Mouse (Mus musculus): ENCODE measurements around the gene A830005F24Rik. TPM values are rescaled to one million over a fixed set of nuclear protein-coding genes. Genes with fewer than 3 reads are reported as not detected.

The A830005F24Rik gene
- total and polyA plus RNA-seq, 3 experiments = 0.70 to 0.73 TPM; not detected in 1

DNA sequence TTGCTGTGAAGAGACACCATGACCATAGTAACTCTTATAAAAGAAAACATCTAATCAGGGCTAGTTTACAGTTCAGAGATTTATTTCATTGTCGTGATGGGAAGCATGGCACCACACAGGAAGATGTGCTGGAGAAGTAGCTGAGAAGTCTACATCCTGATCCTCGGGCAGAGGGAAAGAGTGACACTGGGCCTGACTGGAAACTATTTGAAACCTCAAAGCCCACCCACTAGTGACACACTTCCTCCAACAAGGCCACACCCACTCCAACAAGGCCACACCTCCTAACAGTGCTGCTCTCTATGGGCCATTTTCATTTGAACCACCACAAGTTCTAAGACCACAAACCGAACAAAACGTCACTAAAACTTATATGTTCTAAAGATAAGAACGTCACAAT lies 12.4 kb downstream of the A830005F24Rik start:
- Histone ChIP-seq H3K27ac (ENCODE audit: control insufficient read depth, low read depth, low read length) (no peak overlapping the region), H3K9me3 (replicated peaks; ENCODE audit: insufficient read depth, low read length) (no peaks in the 10 kb centered on the region), H3K4me3 (ENCODE audit: control insufficient read depth in 1 of 2, insufficient read depth in 1 of 2, low read depth in 2 of 2, low read length in 2 of 2) (no peak overlapping the region), H3K9ac (ENCODE audit: control insufficient read depth, low read depth, low read length, poor library complexity, severe bottlenecking) (no peak overlapping the region), H3K79me2 (ENCODE audit: control insufficient read depth, insufficient read depth, low read length, poor library complexity) (no peaks in the 10 kb centered on the region), H3K4me1 (ENCODE audit: control insufficient read depth in 1 of 2, insufficient read depth in 2 of 2, low read length in 2 of 2) (peaks cover 2 to 8% of the 10 kb centered on the region in 2 experiments; a peak in 3 of 4 replicates), H3K27me3 (ENCODE audit: control insufficient read depth in 1 of 2, insufficient read depth in 2 of 2, low read length in 2 of 2) (no peaks in the 10 kb centered on the region), H3K36me3 (ENCODE audit: control insufficient read depth in 1 of 2, insufficient read depth in 2 of 2, low read length in 2 of 2) (peaks cover 0 to 4% of the 10 kb centered on the region in 2 experiments; a peak in 1 of 4 replicates)
- TF ChIP-seq ZMIZ1 (IDR thresholded peaks at IDR 0.05; ENCODE audit: low read depth, low read length) (no peak), MAX (IDR thresholded peaks at IDR 0.05; ENCODE audit: low read length) (no peak), ZKSCAN1 (IDR thresholded peaks at IDR 0.05; ENCODE audit: low read depth, low read length) (no peak), ELF1 (IDR thresholded peaks at IDR 0.05; ENCODE audit: low read depth, low read length) (no peak), MXI1 (IDR thresholded peaks at IDR 0.05; ENCODE audit: low read depth, low read length) (no peak), GABPA (IDR thresholded peaks at IDR 0.05; ENCODE audit: low read depth, low read length) (no peak), JUND (IDR thresholded peaks at IDR 0.05; ENCODE audit: low read depth, low read length) (no peak), TAL1 (IDR thresholded peaks at IDR 0.05; ENCODE audit: low read length) (no peak), MAZ (IDR thresholded peaks at IDR 0.05; ENCODE audit: low read depth, low read length) (no peak), RCOR1 (IDR thresholded peaks at IDR 0.05; ENCODE audit: low read depth, low read length) (no peak), ZNF384 (IDR thresholded peaks at IDR 0.05; ENCODE audit: low read depth, low read length) (no peak), BHLHE40 (IDR thresholded peaks at IDR 0.05; ENCODE audit: borderline replicate concordance, low read depth, low read length) (no peak), TBP (IDR thresholded peaks at IDR 0.05; ENCODE audit: low read depth, low read length) (no peak), UBTF (IDR thresholded peaks at IDR 0.05; ENCODE audit: borderline replicate concordance, insufficient read depth, low read depth, low read length) (no peak), MEF2A (IDR thresholded peaks at IDR 0.05; ENCODE audit: extremely low read depth, insufficient replicate concordance, low read depth, low read length, poor library complexity, severe bottlenecking) (no peak), CHD1 (IDR thresholded peaks at IDR 0.05; ENCODE audit: low read depth, low read length) (no peak), CTCF (IDR thresholded peaks at IDR 0.05 in 2 of 3, conservative IDR thresholded peaks at IDR 0.05 in 1 of 3; ENCODE audit: control insufficient read depth in 1 of 3, insufficient read depth in 1 of 3, low read depth in 2 of 3, low read length in 3 of 3, poor library complexity in 1 of 3, severe bottlenecking in 1 of 3) (no peak), POLR2AphosphoS2 (IDR thresholded peaks at IDR 0.05; ENCODE audit: low read length) (no peak), EP300 (IDR thresholded peaks at IDR 0.05; ENCODE audit: low read depth in 1 of 2, low read length in 2 of 2) (no peak)
- no peak for DNase-seq (ENCODE audit: low read depth, low spot score)

DNA sequence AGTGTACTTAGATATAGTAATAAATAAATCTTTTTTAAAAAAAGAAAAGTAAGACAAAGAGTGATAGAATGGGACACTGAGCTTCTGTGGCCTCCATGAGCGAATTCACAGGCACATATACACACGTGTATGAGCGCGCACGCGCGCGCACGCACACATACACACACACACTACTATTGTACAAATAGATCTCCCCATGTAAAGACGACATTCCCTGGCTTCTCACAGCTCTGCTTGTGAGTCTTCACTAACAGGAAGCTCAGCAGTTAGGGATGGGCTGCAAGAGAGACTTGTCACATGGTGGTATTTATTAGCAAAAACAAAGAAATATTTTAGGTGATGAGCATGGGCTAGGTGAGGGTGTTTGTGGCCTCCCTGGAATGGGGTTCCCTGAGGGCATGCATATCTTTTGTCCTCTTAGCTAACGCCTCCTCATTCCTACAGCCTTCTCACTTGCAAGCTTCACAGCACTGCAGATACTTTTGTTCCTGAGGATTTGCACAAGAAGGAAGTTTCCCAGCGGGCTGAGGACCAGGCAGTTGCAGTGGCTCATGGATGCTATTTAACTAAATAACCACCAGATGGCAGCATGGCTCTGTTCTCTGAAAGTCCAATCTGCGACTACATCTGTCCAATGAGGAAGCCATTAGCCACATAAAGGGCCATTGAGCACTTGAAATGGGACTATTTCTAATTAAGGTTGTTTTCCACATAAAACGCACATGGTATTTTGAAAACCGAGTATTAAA lies 14.9 kb downstream of the A830005F24Rik start:
- H3K9me3 ChIP-seq (replicated peaks; ENCODE audit: insufficient read depth, low read length) = no peaks in the 10 kb centered on the region
- no peaks in the 10 kb centered on the region for H3K79me2 ChIP-seq (ENCODE audit: control insufficient read depth, insufficient read depth, low read length, poor library complexity)
- H3K27me3 ChIP-seq (ENCODE audit: control insufficient read depth in 1 of 2, insufficient read depth in 2 of 2, low read length in 2 of 2) = no peaks in the 10 kb centered on the region
- peaks cover 7 to 10% of the 10 kb centered on the region in 2 experiments for H3K4me1 ChIP-seq (ENCODE audit: control insufficient read depth in 1 of 2, insufficient read depth in 2 of 2, low read length in 2 of 2)
- DNase-seq (ENCODE audit: low read depth, low spot score) = peak; percentile 91
- H3K27ac ChIP-seq (ENCODE audit: control insufficient read depth, low read depth, low read length) = no peak overlapping the region
- no peak overlapping the region for H3K4me3 ChIP-seq (ENCODE audit: control insufficient read depth in 1 of 2, insufficient read depth in 1 of 2, low read depth in 2 of 2, low read length in 2 of 2)
- no peak overlapping the region for H3K9ac ChIP-seq (ENCODE audit: control insufficient read depth, low read depth, low read length, poor library complexity, severe bottlenecking)
- TF ChIP-seq ZC3H11A (IDR thresholded peaks at IDR 0.05; ENCODE audit: low read depth, low read length) = peak; percentile 99
- no peak for TF ChIP-seq POLR2A (IDR thresholded peaks at IDR 0.05; ENCODE audit: control insufficient read depth in 1 of 2, insufficient read depth in 1 of 2, low read depth in 1 of 2, low read length in 2 of 2, poor library complexity in 1 of 2)
- TF ChIP-seq MAX (IDR thresholded peaks at IDR 0.05; ENCODE audit: low read length) = peak; percentile 62
- no peak for TF ChIP-seq GABPA (IDR thresholded peaks at IDR 0.05; ENCODE audit: low read depth, low read length)
- TF ChIP-seq MYC (IDR thresholded peaks at IDR 0.05; ENCODE audit: low read depth, low read length) = peak; percentile 68; the same call in 1 of the 2 replicates
- peak in 2 of 3 experiments; percentile 71 to 85 for TF ChIP-seq CTCF (IDR thresholded peaks at IDR 0.05 in 2 of 3, conservative IDR thresholded peaks at IDR 0.05 in 1 of 3; ENCODE audit: control insufficient read depth in 1 of 3, insufficient read depth in 1 of 3, low read depth in 2 of 3, low read length in 3 of 3, poor library complexity in 1 of 3, severe bottlenecking in 1 of 3)
- TF ChIP-seq ZKSCAN1 (IDR thresholded peaks at IDR 0.05; ENCODE audit: low read depth, low read length) = no peak
- TF ChIP-seq ELF1 (IDR thresholded peaks at IDR 0.05; ENCODE audit: low read depth, low read length) = peak; percentile 41; the same call in 1 of the 2 replicates
- TF ChIP-seq SIN3A (IDR thresholded peaks at IDR 0.05; ENCODE audit: low read length) = peak; percentile 76
- peak; percentile 98 for TF ChIP-seq SMC3 (IDR thresholded peaks at IDR 0.05; ENCODE audit: low read depth, low read length)
- 0 out of 2 replicates have a peak, but pooled peaks have one; percentile 21 for TF ChIP-seq TBP (IDR thresholded peaks at IDR 0.05; ENCODE audit: low read depth, low read length)
- peak; percentile 100 for TF ChIP-seq RAD21 (IDR thresholded peaks at IDR 0.05; ENCODE audit: low read depth, low read length)
- TF ChIP-seq GATA1 (IDR thresholded peaks at IDR 0.05; ENCODE audit: low read depth, low read length) = 0 out of 2 replicates have a peak, but pooled peaks have one; percentile 33
- TF ChIP-seq EP300 (IDR thresholded peaks at IDR 0.05; ENCODE audit: low read depth in 1 of 2, low read length in 2 of 2) = peak in 1 of 2 experiments; percentile 17; a peak in 1 of 4 replicates
- peaks cover 0 to 8% of the 10 kb centered on the region in 2 experiments; a peak in 2 of 4 replicates for H3K36me3 ChIP-seq (ENCODE audit: control insufficient read depth in 1 of 2, insufficient read depth in 2 of 2, low read length in 2 of 2)

Data from MEL (cell line).